Mouse (Mus musculus): ENCODE results near the gene Vmo1. TPM values are rescaled to one million over a fixed set of nuclear protein-coding genes. Genes with fewer than 3 reads are reported as not detected.
"Not testable (repeated sequence)": the region's sequence is repeated elsewhere in the genome, so short reads cannot be mapped to it uniquely, and the experiment has no call there.

The Vmo1 gene
- polyA plus RNA-seq, 1 experiment: 1.6 TPM

DNA sequence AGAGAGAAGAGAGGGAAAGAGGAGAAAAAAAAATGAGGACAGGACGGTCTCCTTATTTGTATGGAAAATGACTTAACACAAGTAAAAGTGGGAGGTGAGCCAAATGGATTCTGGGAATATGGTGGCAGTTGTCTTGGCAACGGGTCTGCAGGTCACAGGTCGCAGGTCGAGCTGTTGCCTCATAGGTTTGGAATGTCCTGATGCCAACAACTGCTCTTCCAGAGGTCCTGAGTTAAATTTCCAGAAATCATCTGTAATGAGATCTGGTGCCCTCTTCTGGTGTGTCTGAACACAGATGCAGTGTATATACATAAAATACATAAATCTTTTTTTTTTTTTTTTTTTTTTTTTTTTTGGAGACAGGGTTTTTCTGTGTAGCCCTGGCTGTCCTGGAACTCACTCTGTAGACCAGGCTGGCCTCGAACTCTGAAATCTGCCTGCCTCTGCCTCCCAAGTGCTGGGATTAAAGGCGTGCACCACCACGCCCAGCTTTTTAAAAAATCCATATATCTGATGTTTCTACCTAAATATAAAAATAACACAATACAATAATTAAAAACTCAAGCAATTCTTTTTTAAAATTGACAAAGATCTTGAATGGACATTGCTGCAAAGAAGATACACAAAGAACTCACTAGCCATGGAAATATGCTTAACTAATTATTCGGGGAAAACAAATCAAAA lies 9.0 kb upstream of the Vmo1 start:
- DNase-seq (ENCODE audit: extremely low spot score in 1 of 2, low spot score in 1 of 2): not testable (repeated sequence)

DNA sequence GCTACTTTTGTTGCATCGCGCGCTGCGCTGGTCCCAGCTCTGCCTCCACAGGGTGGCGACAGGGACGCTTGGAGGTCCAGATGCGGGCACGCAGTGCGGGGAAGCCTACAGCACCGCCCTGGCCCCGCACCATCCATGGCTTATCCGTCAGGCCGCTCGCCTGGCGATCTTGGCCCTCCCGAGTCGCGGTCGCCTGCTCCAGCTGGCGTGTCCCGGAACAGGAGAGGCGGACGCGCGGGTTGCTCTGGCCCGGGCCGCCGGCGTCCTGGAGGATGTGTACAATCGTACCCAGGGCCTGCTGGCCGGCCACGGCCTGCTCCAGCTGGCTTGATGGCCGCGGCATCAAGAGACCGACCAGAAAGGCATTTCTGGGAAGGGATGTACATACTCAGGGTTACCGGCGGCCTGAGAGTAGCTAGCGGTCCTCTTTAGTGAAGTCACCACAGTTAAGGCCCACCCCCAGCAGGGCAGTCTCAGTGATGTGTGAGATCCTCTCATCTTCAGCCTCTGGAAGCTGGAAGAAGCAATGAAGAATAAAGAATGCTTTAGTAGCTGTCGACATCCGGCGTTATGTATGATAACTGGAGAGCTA lies 5.9 kb upstream of the Vmo1 start:
- no peak for DNase-seq (ENCODE audit: extremely low spot score in 1 of 2, low spot score in 1 of 2)

DNA sequence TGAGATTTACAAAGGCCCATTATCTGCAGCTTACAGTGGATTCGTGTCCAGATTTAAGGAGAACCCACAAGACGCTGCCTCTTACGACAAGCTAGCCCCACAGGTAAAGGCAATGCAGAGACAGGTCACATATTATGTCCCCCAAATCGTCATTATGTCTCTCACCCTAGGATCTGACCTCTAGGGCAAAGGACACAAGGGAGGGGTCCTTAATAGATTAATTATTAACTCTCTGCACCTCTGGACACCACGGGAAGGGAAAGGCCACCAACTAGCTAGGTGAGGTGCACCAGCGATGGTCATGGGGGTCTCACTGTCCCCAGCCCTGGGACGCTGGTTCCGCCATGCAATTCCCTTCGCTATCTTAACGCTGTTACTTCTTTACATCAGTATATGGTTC lies 4.5 kb upstream of the Vmo1 start, which contains the start of gene Gltpd2:
Gene Gltpd2, plus strand, starts transcription at position 274 of the 400 bp plus-strand sequence.
- DNase-seq (ENCODE audit: extremely low spot score in 1 of 2, low spot score in 1 of 2): no peak

DNA sequence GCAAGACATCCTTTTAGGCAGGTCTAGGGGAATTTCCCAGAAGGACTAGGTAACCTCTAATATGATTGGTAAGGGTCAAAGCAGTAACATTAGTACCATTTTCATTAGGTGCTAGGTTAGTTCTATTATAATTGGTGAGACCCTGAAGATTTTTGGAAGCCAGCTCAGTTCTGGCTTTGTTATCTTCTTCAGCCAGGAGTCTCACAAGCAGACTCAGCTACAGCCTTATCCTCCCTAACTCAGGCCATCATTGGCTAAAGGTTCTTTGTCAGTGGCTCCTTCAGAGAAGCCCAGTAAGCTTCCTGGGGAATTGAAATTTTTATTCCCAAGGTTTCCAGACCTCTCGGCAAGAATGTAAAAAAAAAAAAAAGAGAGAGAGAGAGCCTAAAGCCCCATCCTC lies 4.0 kb upstream of the Vmo1 start:
- no peak for DNase-seq (ENCODE audit: extremely low spot score in 1 of 2, low spot score in 1 of 2)

DNA sequence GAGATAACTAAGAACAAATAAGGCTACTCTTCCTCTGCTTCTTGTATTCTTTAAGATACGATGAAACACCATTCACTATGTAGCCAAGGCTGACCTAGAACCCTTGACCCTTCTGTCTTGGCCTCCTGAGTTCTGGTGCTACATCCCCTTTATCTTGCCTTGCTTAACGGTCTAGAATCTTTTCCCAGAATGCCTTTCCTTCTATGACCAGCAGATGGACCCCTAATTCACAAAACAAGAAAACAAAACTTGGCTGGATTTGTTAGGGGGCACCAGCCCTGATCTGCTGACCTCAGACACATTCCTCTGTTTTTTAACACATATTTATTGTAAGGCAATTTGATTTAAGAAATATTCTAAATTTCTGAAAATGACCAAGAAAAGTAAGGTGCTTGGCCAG lies 1.9 kb upstream of the Vmo1 start:
- peak in 1 of 2 experiments; percentile 66 for DNase-seq (ENCODE audit: extremely low spot score in 1 of 2, low spot score in 1 of 2)

DNA sequence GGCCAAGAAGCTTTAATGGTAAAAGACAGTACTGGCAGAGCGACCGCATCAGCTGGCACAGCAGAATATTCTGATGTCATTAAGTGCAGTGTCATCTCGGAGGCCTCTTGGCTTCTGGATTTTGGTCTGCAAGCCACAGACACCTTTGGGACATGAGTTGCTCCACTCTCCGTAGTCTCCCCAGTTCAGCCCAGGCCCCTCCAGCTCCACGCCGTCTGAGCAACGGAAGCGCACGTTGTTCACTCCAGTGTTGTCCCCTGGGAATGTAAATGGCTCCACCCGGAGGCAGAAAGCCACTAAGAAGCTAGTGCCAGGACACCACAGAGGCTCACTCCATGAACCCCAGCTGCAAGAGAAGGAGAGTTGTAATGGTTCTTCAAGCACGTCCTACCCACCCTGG lies 896 bp downstream of the Vmo1 start:
- DNase-seq (ENCODE audit: extremely low spot score in 1 of 2, low spot score in 1 of 2): no peak

DNA sequence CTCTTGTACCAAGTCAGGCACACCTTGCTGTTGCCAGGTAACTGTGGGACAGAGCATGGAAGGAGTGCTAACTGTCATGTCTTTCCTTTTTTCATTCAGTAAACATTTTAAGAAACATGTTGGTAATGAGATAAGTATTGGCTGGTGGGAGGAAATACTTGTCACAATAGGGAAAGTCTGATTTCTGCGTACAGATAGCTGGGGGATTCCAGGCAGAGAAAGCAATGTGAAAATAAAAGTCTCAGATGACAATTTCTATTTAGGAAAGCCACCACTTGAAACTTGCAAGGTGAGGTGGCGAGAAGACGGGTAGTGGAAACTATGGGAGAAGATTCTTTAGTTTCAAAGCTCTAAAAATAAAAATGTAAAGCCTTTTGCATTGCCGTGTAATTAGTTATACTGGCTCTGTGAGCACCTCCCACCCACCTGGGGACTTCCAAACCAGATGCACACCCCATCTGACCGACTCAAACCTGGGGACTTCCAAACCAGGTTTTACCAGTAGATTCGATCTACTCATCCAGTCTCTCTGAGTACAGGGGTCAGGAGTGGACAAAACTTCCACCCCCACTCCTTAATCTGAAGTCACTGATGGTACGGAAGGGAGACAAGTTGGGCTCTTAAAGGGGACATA lies 1.6 kb downstream of the Vmo1 start:
- DNase-seq (ENCODE audit: extremely low spot score in 1 of 2, low spot score in 1 of 2): no peak

DNA sequence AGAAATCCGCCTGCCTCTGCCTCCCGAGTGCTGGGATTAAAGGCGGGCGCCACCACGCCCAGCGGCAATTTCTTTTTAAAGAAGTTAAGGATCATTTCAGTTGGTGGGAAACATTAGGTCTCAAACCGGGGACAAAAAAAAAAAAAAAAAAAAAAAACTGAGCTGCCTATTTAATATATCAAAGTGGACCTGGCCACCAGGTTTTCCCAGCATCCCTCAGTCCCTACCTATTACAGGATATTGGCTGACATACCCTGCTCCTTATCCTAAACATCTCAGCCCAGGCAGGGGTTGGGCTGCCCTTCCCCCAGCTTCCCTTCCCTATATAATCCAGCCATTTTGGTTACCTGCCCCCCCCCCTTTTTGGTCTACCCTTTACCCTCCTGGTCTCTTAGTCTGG lies 2.6 kb downstream of the Vmo1 start:
- DNase-seq (ENCODE audit: extremely low spot score in 1 of 2, low spot score in 1 of 2): no peak

DNA sequence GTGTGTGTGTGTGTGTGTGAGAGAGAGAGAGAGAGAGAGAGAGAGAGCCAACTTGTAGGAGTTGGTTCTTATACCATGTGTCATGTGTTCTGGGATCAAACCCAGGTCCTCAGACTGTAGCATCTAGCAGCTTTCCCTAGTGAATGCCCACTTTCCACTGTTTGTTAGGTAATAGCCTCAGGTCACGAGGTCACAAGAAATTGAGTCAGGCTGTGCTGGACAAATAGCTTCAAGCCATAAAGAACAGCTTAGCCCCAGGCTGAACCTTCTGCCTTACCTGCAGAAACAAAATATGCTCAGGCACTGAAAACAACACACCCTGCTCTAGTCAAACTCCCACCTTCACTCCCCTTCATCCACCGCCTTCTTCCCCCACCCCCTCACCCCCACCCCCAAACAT lies 3.2 kb downstream of the Vmo1 start:
- DNase-seq (ENCODE audit: extremely low spot score in 1 of 2, low spot score in 1 of 2): no peak

DNA sequence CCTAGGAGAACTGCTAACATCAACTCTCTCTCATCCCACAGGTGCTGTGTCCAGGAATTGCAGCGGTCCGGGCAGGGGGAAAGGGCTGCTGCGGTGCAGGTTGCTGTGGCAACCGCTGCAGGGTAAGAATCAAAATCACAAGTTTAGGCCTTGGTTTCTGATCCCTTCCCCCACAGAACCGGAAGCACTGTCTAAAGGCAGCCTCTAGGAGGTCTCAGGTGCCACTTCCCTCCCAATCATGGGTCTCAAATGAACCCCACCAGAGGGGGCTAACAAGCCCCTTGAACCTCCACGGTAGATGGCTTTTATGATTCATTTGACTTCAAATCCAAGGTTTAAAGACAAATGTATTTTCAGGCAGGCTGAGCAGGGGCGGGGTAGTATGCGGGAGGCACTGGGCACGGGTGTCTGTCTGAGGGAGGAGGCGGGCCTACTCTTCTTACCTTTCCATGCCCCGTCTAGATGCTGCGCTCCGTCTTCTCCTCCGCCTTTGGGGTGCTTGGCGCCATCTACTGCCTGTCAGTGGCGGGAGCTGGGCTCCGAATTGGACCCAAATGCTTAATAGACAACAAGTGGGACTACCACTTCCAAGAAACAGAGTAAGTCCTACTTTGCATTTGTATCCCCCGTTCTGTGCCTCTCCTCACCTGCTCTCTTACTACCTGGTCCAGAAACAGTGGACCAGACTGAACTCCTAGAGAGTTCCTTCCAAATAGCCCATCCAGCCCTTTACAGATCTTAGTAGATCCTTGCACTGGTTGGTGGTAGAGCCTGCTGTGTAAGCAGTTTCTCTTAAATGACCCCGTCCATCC lies 4.5 kb downstream of the Vmo1 start:
- DNase-seq (ENCODE audit: extremely low spot score in 1 of 2, low spot score in 1 of 2): peak in 1 of 2 experiments; percentile 60

DNA sequence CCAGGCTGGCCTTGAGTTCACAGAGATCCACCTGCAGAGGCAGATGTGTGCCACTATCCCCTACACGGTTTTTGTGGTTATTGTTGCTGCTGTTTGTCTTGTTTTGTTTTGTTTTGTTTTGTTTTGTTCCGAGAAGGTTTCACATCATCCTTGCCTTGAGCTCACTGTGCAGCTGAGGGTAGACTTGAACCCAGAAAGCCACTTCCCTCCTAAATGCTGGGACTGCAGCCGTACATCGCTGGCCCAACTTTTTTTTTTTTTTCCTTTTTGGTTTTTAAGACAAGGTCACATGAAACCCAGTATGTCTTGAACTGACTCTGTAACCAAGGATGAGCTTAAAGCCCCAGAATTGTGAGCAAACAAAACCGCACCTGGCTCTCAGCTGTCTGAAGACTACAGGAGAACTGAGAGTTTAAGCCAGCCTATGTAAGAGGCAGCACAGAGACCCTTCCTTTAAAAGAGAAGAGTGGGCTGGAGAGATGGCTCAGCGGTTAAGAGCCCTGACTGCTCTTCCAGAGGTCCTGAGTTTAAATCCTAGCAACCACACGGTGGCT lies 7.4 kb downstream of the Vmo1 start:
- no peak for DNase-seq (ENCODE audit: extremely low spot score in 1 of 2, low spot score in 1 of 2)

DNA sequence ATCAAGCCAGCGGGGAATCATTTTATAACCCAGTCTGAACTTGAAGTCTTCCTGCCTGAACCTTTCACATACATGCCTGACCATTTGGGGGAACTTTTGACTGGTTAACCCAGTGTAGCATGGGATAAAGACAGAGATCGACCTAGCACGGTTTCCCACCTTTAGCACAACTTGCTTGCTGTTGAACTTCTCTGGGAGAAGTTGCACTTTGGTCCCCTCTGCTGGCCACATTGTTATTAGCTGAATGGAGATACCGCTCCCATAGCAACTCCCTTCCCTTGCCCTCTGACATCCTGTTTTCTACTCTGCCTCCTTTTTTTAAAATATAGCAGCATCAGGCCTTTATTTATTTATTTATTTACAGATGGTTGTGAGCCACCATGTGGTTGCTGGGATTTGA lies 8.0 kb downstream of the Vmo1 start:
- peak in 1 of 2 experiments; percentile 72 for DNase-seq (ENCODE audit: extremely low spot score in 1 of 2, low spot score in 1 of 2)

DNA sequence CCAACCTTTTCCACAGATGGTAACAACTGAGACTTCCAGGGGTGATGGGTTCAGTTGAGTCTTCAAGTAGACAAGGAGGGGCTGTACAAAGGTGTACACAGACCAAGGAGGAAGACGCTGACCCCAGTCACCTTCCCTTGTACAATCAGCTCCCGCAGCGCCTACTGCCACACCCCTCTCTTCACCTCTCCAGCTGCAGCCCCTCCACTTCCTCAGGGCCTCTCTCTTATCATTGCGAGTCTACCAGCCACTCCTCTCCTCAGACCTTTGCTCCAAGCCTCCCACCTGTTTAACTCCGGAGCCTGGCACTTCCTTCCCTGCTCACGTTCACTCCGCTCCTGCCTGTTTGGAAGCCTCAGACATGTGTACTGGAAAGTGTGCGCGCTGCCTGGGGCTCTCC lies 9.4 kb downstream of the Vmo1 start, which contains the start of gene Tm4sf5:
Gene Tm4sf5, plus strand, starts transcription at position 275 of the 400 bp plus-strand sequence.
- DNase-seq (ENCODE audit: extremely low spot score in 1 of 2, low spot score in 1 of 2): no peak

DNA sequence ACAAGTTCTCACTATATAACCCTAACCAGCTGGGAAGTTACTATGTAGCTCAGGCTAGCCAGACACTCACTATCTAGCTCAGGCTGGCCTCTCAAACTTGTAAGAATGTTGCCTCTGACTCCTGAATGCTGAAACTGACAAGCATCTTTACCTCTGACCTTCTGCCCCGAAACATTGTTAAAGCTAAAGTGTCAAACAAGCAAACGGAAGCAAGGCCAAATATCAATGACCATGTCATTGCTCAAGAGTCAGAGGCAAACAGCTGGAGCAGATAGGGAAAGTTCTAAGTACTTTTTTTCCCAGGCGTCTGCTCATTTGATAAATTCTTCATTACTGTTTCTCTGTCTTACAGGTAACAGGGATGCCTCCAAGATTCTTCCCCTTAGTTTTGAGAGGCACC lies 12.4 kb downstream of the Vmo1 start:
- no peak for DNase-seq (ENCODE audit: extremely low spot score in 1 of 2, low spot score in 1 of 2)

DNA sequence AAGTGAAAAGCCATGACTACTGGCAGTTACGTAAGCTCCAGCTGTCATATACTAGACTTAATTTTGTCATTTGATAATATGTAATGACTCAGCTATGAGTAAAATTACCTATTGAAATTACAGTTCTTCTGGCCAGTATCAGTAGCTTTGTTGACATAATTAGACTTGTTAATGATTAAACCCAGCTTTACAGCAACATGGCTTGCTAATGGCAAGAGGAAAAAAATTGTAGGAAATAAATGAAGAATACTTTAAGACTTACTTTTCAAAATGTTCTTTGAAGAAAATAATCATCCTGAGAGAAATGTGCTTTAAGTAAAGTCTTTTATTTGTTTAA lies 14.0 kb downstream of the Vmo1 start:
- DNase-seq (ENCODE audit: extremely low spot score in 1 of 2, low spot score in 1 of 2): no peak

DNA sequence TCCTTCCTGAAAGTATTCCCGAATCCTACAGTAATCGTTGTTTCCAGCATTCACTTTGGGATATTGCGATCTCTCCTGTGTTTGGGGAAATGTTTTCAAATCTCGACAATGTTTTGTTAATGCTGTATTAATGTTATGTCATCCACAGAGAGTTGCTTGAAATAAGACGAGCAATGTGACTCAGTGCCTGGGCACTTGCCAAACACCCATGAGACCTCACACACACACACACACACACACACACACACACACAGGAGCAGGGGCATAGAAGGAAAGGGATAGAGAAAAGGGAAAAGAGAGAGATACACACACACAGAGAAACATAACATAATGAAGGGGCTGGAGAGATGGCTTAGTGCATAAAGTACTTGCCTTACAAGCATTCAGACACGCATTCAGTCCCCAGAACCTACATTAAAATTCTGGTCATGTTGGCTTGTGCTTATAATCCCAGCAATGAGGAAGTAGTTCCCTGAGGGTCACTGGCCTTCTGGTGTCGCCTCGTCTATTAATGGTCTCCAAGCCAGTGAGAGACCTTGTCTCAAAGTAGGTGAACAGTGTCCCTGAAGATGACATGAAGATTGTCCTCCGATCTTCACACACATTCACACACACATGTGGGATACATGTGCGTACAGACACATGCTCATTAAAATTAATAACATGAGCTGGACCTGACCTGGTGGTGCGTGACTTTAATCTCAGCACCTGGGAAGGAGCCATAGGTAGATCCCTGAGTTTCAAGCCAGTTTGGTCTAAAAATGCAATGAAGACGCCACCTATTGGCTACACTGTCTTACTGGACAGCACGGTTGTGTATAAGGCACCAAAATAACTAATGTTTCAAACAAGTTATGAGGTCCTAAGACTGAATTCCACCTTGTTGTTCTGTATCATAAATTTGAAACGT lies 14.6 kb downstream of the Vmo1 start:
- DNase-seq (ENCODE audit: extremely low spot score in 1 of 2, low spot score in 1 of 2): peak in 1 of 2 experiments; percentile 35

DNA sequence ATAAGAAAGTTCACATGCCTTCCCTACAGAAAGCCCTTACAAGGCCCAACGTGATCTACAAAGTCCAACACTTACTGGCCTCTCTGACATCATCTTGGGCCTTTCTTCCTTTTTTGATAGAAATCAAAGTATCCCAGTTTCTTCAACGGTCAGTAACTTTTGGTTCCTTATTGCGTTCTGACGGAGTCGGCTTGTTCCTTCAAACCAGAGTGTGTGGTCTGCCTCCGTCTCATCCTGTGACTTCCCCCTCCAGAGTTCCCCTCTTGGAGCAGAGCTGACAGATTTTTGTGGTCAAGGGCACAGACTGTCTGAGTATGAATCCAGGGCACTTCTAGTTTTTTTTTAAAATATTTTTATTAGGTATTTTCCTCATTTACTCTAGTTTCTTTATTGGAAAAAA lies 24.7 kb downstream of the Vmo1 start:
- DNase-seq (ENCODE audit: extremely low spot score in 1 of 2, low spot score in 1 of 2): no peak

DNA sequence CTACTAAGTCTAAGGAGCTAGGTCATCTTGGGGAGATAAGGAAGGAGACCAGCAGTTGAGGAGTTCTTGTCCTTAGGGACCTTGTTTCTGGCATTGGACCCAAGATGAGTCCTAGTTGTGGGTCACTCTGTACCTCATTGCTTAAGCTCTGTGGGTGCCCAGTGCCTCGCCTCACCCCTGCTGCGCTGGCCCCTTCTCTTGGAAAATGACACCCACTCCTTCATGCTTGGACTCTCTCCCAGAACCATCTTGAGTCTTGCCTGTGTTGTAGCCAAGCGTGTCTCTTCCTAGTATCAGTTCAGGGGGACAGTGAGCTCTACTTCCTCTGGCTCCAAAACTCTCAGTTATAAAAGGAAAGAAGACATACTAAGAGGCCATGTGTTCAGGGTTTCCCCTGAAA lies 25.3 kb downstream of the Vmo1 start:
- DNase-seq (ENCODE audit: extremely low spot score in 1 of 2, low spot score in 1 of 2): peak in 1 of 2 experiments; percentile 15

DNA sequence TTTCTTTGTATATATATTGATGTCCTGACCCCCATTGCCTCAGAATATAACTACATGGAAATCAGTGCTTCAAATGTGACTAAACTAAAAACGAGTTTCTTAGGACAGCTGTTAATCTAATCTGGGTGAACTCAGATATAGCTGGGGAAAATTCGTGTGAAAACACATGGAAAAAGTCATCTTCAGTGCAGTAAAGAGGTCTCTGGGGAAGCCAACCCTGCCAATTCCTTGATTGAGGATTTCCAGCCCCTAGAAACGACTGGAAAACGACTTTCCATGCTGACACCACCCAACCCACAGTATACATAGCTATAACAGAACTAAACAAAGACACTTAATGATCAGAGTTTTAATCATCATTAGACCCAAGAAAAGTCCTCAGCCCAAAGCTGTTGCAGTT lies 26.6 kb downstream of the Vmo1 start:
- DNase-seq (ENCODE audit: extremely low spot score in 1 of 2, low spot score in 1 of 2): no peak

DNA sequence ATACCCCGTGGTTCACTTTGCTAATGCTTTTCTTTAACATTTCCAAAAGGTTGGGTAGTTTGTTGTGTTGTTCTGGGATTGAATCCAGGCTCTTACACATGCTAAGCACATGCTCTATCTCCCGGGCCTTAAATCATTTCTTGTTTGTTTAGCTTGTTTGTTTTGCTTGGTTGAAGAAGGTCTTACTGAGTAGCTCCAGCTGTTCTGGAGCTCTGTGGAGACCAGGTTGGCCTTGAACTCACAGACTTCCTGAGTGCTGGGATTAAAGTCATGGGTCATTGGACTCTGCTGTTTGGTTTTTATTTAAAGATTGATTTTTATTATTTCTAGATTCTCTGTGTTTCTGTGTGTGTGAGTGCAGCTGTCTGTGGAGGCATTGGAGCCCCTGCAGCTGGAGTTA lies 28.9 kb downstream of the Vmo1 start:
- no peak for DNase-seq (ENCODE audit: extremely low spot score in 1 of 2, low spot score in 1 of 2)

Data from frontal cortex, adult 2 months (tissue).